Mouse (Mus musculus) MEL (cell line): ENCODE data around the gene Klk6. TPM values are rescaled to one million over a fixed set of nuclear protein-coding genes. Genes with fewer than 3 reads are reported as not detected.

Experiments
- DNase-seq: peaks from one replicate; pipeline ENCODE4 v3.0.0; 2011; ENCODE audit warnings: low read depth, low spot score
- H3K27ac ChIP-seq: 2 replicates; pipeline ENCODE4 v1.5.1; 2012; ENCODE audit warnings: low read depth, mild to moderate bottlenecking, control low read depth, low read length, moderate library complexity; ENCODE audit not compliant: control insufficient read depth
- H3K27me3 ChIP-seq, 2 experiments: fragments of 150-350 bp in 1 of 2; sonication (generic) in 1 of 2; 2 replicates each; pipeline ENCODE4 v1.6.1; 2012; ENCODE audit warnings: low read length in 2 of 2, mild to moderate bottlenecking in 2 of 2, improper control_type of control experiment in 1 of 2, moderate library complexity in 1 of 2; ENCODE audit not compliant: insufficient read depth in 2 of 2, control insufficient read depth in 1 of 2
- H3K36me3 ChIP-seq, 2 experiments: 2 replicates each; pipeline ENCODE4 v1.6.1; 2012 to 2014; ENCODE audit warnings: low read length in 2 of 2, improper control_type of control experiment in 1 of 2, inconsistent platforms in 1 of 2, mild to moderate bottlenecking in 1 of 2; ENCODE audit not compliant: insufficient read depth in 2 of 2, control insufficient read depth in 1 of 2
- H3K4me1 ChIP-seq, 2 experiments: fragments of 150-350 bp in 1 of 2; sonication (generic) in 1 of 2; 2 replicates each; pipeline ENCODE4 v1.6.1; 2012; ENCODE audit warnings: low read length in 2 of 2, improper control_type of control experiment in 1 of 2, mild to moderate bottlenecking in 1 of 2; ENCODE audit not compliant: insufficient read depth in 2 of 2, control insufficient read depth in 1 of 2
- H3K4me3 ChIP-seq, 2 experiments: fragments of 150-350 bp in 1 of 2; sonication (generic) in 1 of 2; 2 replicates each; pipeline ENCODE4 v1.5.1; 2012; ENCODE audit warnings: low read depth in 2 of 2, low read length in 2 of 2, mild to moderate bottlenecking in 2 of 2, moderate library complexity in 2 of 2, control low read depth in 1 of 2, improper control_type of control experiment in 1 of 2; ENCODE audit not compliant: control insufficient read depth in 1 of 2, insufficient read depth in 1 of 2
- H3K79me2 ChIP-seq: 2 replicates; pipeline ENCODE4 v1.6.1; 2012; ENCODE audit warnings: mild to moderate bottlenecking, low read length, moderate library complexity; ENCODE audit not compliant: control insufficient read depth, poor library complexity, insufficient read depth
- H3K9ac ChIP-seq: 2 replicates; pipeline ENCODE4 v1.6.1; 2012; ENCODE audit warnings: low read depth, mild to moderate bottlenecking, control low read depth, low read length, moderate library complexity; ENCODE audit not compliant: control insufficient read depth, poor library complexity, severe bottlenecking
- H3K9me3 ChIP-seq: fragments of 150-350 bp; sonication (generic); replicated peaks from 2 replicates; pipeline ENCODE4 v1.6.1; 2012; ENCODE audit warnings: mild to moderate bottlenecking, low read length, improper control_type of control experiment, moderate library complexity; ENCODE audit not compliant: insufficient read depth
- BHLHE40 ChIP-seq: IDR thresholded peaks from 2 replicates; pipeline ENCODE4 v1.6.1; 2012; ENCODE audit warnings: low read depth, mild to moderate bottlenecking, inconsistent platforms, low read length, improper control_type of control experiment, borderline replicate concordance
- CHD1 ChIP-seq: IDR thresholded peaks from 2 replicates; pipeline ENCODE4 v1.6.1; 2012; ENCODE audit warnings: low read depth, mild to moderate bottlenecking, inconsistent platforms, low read length, improper control_type of control experiment
- CHD2 ChIP-seq: IDR thresholded peaks from 2 replicates; pipeline ENCODE4 v1.6.1; 2011; ENCODE audit warnings: low read length, improper control_type of control experiment
- CTCF ChIP-seq, 3 experiments: IDR thresholded peaks in 2 of 3; conservative IDR thresholded peaks in 1 of 3; 2 replicates each; pipeline ENCODE4 v1.5.1; 2011 to 2012; ENCODE audit warnings: low read length in 3 of 3, low read depth in 2 of 3, mild to moderate bottlenecking in 2 of 3, improper control_type of control experiment in 1 of 3, inconsistent platforms in 1 of 3, mixed read lengths in 1 of 3, moderate library complexity in 1 of 3; ENCODE audit not compliant: control insufficient read depth in 1 of 3, insufficient read depth in 1 of 3, poor library complexity in 1 of 3, severe bottlenecking in 1 of 3
- E2F4 ChIP-seq: IDR thresholded peaks from 2 replicates; pipeline ENCODE4 v1.6.1; 2011; ENCODE audit warnings: low read depth, low read length, improper control_type of control experiment, borderline replicate concordance
- HCFC1 ChIP-seq: IDR thresholded peaks from 2 replicates; pipeline ENCODE4 v1.6.1; 2012; ENCODE audit warnings: low read depth, mild to moderate bottlenecking, inconsistent platforms, low read length, improper control_type of control experiment, moderate library complexity
- JUND ChIP-seq: IDR thresholded peaks from 2 replicates; pipeline ENCODE4 v1.6.1; 2011; ENCODE audit warnings: low read depth, mild to moderate bottlenecking, improper control_type of control experiment, low read length
- MAX ChIP-seq: IDR thresholded peaks from 2 replicates; pipeline ENCODE4 v1.6.1; 2011; ENCODE audit warnings: low read length, improper control_type of control experiment
- MAZ ChIP-seq: IDR thresholded peaks from 2 replicates; pipeline ENCODE4 v1.6.1; 2012; ENCODE audit warnings: low read depth, mild to moderate bottlenecking, inconsistent platforms, low read length, improper control_type of control experiment
- MEF2A ChIP-seq: IDR thresholded peaks from 2 replicates; pipeline ENCODE4 v1.6.1; 2014; ENCODE audit warnings: low read depth, mild to moderate bottlenecking, inconsistent platforms, low read length, improper control_type of control experiment; ENCODE audit not compliant: poor library complexity, insufficient replicate concordance, severe bottlenecking; ENCODE audit errors: extremely low read depth
- MXI1 ChIP-seq: IDR thresholded peaks from 2 replicates; pipeline ENCODE4 v1.6.1; 2011; ENCODE audit warnings: mild to moderate bottlenecking, low read depth, low read length, improper control_type of control experiment
- MYB ChIP-seq: IDR thresholded peaks from 2 replicates; pipeline ENCODE4 v1.6.1; 2011; ENCODE audit warnings: mild to moderate bottlenecking, low read depth, low read length, improper control_type of control experiment
- POLR2A ChIP-seq, 2 experiments: IDR thresholded peaks; 2 replicates each; pipeline ENCODE4 v1.6.1; 2011 to 2012; ENCODE audit warnings: low read length in 2 of 2, mild to moderate bottlenecking in 2 of 2, control low read depth in 1 of 2, improper control_type of control experiment in 1 of 2, low read depth in 1 of 2, moderate library complexity in 1 of 2; ENCODE audit not compliant: control insufficient read depth in 1 of 2, insufficient read depth in 1 of 2, poor library complexity in 1 of 2
- RAD21 ChIP-seq: IDR thresholded peaks from 2 replicates; pipeline ENCODE4 v1.6.1; 2011; ENCODE audit warnings: mild to moderate bottlenecking, low read depth, low read length, improper control_type of control experiment
- RCOR1 ChIP-seq: IDR thresholded peaks from 2 replicates; pipeline ENCODE4 v1.6.1; 2012; ENCODE audit warnings: low read depth, mild to moderate bottlenecking, inconsistent platforms, low read length, improper control_type of control experiment
- SIN3A ChIP-seq: IDR thresholded peaks from 2 replicates; pipeline ENCODE4 v1.6.1; 2012; ENCODE audit warnings: low read length, improper control_type of control experiment, inconsistent platforms
- SMC3 ChIP-seq: IDR thresholded peaks from 2 replicates; pipeline ENCODE4 v1.6.1; 2011; ENCODE audit warnings: low read depth, low read length, improper control_type of control experiment
- TAL1 ChIP-seq: IDR thresholded peaks from 2 replicates; pipeline ENCODE4 v1.6.1; 2012; ENCODE audit warnings: mild to moderate bottlenecking, inconsistent platforms, low read length, moderate library complexity, mixed read lengths
- TBP ChIP-seq: IDR thresholded peaks from 2 replicates; pipeline ENCODE4 v1.8.0; 2011; ENCODE audit warnings: low read depth, low read length, improper control_type of control experiment
- TCF12 ChIP-seq: IDR thresholded peaks from 2 replicates; pipeline ENCODE4 v1.6.1; 2014; ENCODE audit warnings: low read depth, mild to moderate bottlenecking, inconsistent platforms, low read length, improper control_type of control experiment, moderate library complexity
- UBTF ChIP-seq: IDR thresholded peaks from 2 replicates; pipeline ENCODE4 v1.6.1; 2012; ENCODE audit warnings: low read depth, mild to moderate bottlenecking, inconsistent platforms, low read length, improper control_type of control experiment, moderate library complexity, borderline replicate concordance; ENCODE audit not compliant: insufficient read depth
- USF1 ChIP-seq: IDR thresholded peaks from 2 replicates; pipeline ENCODE4 v1.6.1; 2014; ENCODE audit warnings: low read depth, mild to moderate bottlenecking, inconsistent platforms, low read length, improper control_type of control experiment, moderate library complexity
- USF2 ChIP-seq, 2 experiments: IDR thresholded peaks; 2 replicates each; pipeline ENCODE4 v1.6.1; 2011 to 2012; ENCODE audit warnings: improper control_type of control experiment in 2 of 2, low read length in 2 of 2, borderline replicate concordance in 1 of 2, inconsistent platforms in 1 of 2, low read depth in 1 of 2, mild to moderate bottlenecking in 1 of 2; ENCODE audit not compliant: insufficient read depth in 1 of 2
- ZKSCAN1 ChIP-seq: IDR thresholded peaks from 2 replicates; pipeline ENCODE4 v1.6.1; 2012; ENCODE audit warnings: low read depth, mild to moderate bottlenecking, inconsistent platforms, low read length, improper control_type of control experiment, moderate library complexity
- ZMIZ1 ChIP-seq: IDR thresholded peaks from 2 replicates; pipeline ENCODE4 v1.6.1; 2012; ENCODE audit warnings: low read depth, mild to moderate bottlenecking, inconsistent platforms, low read length, improper control_type of control experiment, moderate library complexity
- ZNF384 ChIP-seq: IDR thresholded peaks from 2 replicates; pipeline ENCODE4 v1.6.1; 2012; ENCODE audit warnings: low read depth, mild to moderate bottlenecking, inconsistent platforms, low read length, improper control_type of control experiment
- polyA plus RNA-seq, 2 experiments: library from polyadenylated mRNA; stranded (reverse) in 1 of 2; unstranded in 1 of 2; fragments of >175 nt in 1 of 2; fragments of >200 nt in 1 of 2; gene quantifications; 2 replicates each; pipeline versions ENCODE4 v1.2.1 to v1.2.4; 2012; ENCODE audit warnings: low replicate concordance in 2 of 2, low read depth in 1 of 2; ENCODE audit not compliant: insufficient read length in 2 of 2, insufficient read depth in 1 of 2, missing spikeins in 1 of 2
- total RNA-seq: library from RNA; depleted of rRNA; stranded (reverse); fragments of 300-350 nt; gene quantifications from 2 replicates; pipeline ENCODE4 v1.2.3, GENCODE M21; 2012

Klk6 gene
- total and polyA plus RNA-seq, 3 experiments, result not detected

DNA sequence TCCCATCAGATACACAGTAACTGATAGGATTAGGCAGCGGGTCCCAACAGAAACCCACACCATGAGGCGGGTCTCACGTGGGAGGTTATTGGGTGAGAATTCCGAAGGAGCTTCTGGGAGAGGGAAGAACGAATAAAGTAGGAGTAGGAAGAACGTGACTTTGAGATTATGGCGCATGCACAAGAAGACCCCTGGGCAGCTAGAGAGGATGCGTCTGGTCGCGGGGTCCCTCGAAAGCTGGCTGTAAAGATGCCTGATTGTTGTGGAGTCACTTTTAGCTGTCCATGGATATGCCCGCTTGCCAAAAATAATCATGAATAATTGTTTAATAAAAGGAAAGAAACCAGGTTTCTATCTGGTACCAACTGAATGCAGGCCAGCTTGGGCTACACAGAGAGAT is 33.2 kb downstream of the Klk6 start:
- no peaks in the 10 kb centered on the region for H3K36me3 ChIP-seq
- H3K4me3 ChIP-seq, result no peak overlapping the region
- H3K27me3 ChIP-seq, result no peaks in the 10 kb centered on the region
- H3K79me2 ChIP-seq, result no peaks in the 10 kb centered on the region
- no peak overlapping the region for H3K27ac ChIP-seq
- H3K4me1 ChIP-seq, result no peaks in the 10 kb centered on the region
- H3K9ac ChIP-seq, result no peak overlapping the region
- TF ChIP-seq E2F4 (no peak), SMC3 (no peak), UBTF (no peak), ZMIZ1 (no peak), ZKSCAN1 (no peak), TCF12 (no peak), TBP (no peak), MYB (no peak), USF1 (no peak), SIN3A (no peak), CTCF (IDR thresholded peaks at IDR 0.05 in 2 of 3, conservative IDR thresholded peaks at IDR 0.05 in 1 of 3; ENCODE audit: control insufficient read depth in 1 of 3, insufficient read depth in 1 of 3, low read depth in 2 of 3, low read length in 3 of 3, poor library complexity in 1 of 3, severe bottlenecking in 1 of 3) (no peak), MXI1 (no peak), RAD21 (no peak), MAZ (no peak), RCOR1 (no peak), BHLHE40 (no peak), TAL1 (no peak), JUND (no peak), MAX (no peak)
- H3K9me3 ChIP-seq, result no peaks in the 10 kb centered on the region
- no peak for DNase-seq

DNA sequence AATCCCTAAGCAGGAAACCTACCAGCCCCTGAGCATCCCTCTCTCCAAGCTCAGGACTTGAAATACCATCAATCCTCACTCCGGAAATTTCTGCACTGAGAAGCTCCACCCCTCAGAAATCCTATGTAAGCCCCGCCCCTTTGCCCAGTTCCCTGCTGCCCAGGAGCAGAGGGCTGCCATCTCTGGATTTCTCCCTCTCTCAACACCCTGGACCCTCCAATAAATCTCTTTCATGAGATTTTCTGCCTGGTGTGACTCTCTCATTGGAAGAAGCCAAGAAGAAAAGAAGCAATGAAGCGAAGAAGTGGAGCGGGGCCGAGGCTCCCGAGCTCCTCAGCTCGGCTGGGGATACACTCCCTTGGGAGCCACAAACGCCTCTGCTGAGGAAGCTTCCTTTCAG is 36.1 kb downstream of the Klk6 start:
- H3K36me3 ChIP-seq, result no peaks in the 10 kb centered on the region
- no peak overlapping the region for H3K9ac ChIP-seq
- no peak for DNase-seq
- H3K9me3 ChIP-seq, result no peaks in the 10 kb centered on the region
- no peaks in the 10 kb centered on the region for H3K4me1 ChIP-seq
- H3K27ac ChIP-seq, result no peak overlapping the region
- no peaks in the 10 kb centered on the region for H3K27me3 ChIP-seq
- H3K4me3 ChIP-seq, result no peak overlapping the region
- no peaks in the 10 kb centered on the region for H3K79me2 ChIP-seq
- no peak for TF ChIP-seq USF2 (IDR thresholded peaks at IDR 0.05; ENCODE audit: borderline replicate concordance in 1 of 2, insufficient read depth in 1 of 2, low read depth in 1 of 2, low read length in 2 of 2)
- no peak for TF ChIP-seq ZKSCAN1
- no peak for TF ChIP-seq ZNF384
- TF ChIP-seq MYB, result no peak
- no peak for TF ChIP-seq CHD2
- TF ChIP-seq MAX, result no peak
- TF ChIP-seq CHD1, result no peak
- no peak for TF ChIP-seq TAL1
- TF ChIP-seq MEF2A, result no peak
- TF ChIP-seq RCOR1, result no peak
- no peak for TF ChIP-seq TBP
- TF ChIP-seq JUND, result no peak
- no peak for TF ChIP-seq HCFC1
- no peak for TF ChIP-seq POLR2A (IDR thresholded peaks at IDR 0.05; ENCODE audit: control insufficient read depth in 1 of 2, insufficient read depth in 1 of 2, low read depth in 1 of 2, low read length in 2 of 2, poor library complexity in 1 of 2)
